Mouse (Mus musculus) midbrain, embryonic 16.5 days (tissue): ENCODE data around the gene Tmem220. TPM values are rescaled to one million over a fixed set of nuclear protein-coding genes. Genes with fewer than 3 reads are reported as not detected.

Experiments
- ATAC-seq: fragments of 200-750 bp; cut with Nextera tagmentation; 2 replicates; pipeline ENCODE4 v1.8.0; 2017; ENCODE audit warnings: moderate TSS enrichment
- H3K27ac ChIP-seq: fragments of 300-500 bp; sonication (generic); 2 replicates; pipeline ENCODE4 v1.5.1; 2014; ENCODE audit warnings: mild to moderate bottlenecking, low read length, mixed read lengths
- H3K27me3 ChIP-seq: fragments of 300-500 bp; sonication (generic); 2 replicates; pipeline ENCODE4 v1.6.1; 2014; ENCODE audit warnings: low read depth, low read length, mixed read lengths; ENCODE audit not compliant: control insufficient read depth, insufficient read depth
- H3K36me3 ChIP-seq: fragments of 300-500 bp; sonication (generic); 2 replicates; pipeline ENCODE4 v1.6.1; 2014; ENCODE audit warnings: mild to moderate bottlenecking, low read length, moderate library complexity, mixed read lengths; ENCODE audit not compliant: control insufficient read depth, insufficient read depth
- H3K4me1 ChIP-seq: fragments of 300-500 bp; sonication (generic); 2 replicates; pipeline ENCODE4 v1.6.1; 2014; ENCODE audit warnings: mild to moderate bottlenecking, low read length, mixed read lengths; ENCODE audit not compliant: control insufficient read depth, insufficient read depth
- H3K4me2 ChIP-seq: fragments of 300-500 bp; sonication (generic); 2 replicates; pipeline ENCODE4 v1.6.1; 2014; ENCODE audit warnings: mild to moderate bottlenecking, low read length, mixed read lengths
- H3K4me3 ChIP-seq: fragments of 300-500 bp; sonication (generic); 2 replicates; pipeline ENCODE4 v1.5.1; 2014; ENCODE audit warnings: low read depth, mild to moderate bottlenecking, low read length, moderate library complexity, mixed read lengths
- H3K9ac ChIP-seq: fragments of 300-500 bp; sonication (generic); 2 replicates; pipeline ENCODE4 v1.6.1; 2014; ENCODE audit warnings: low read depth, low read length, mixed read lengths
- H3K9me3 ChIP-seq: fragments of 300-500 bp; sonication (generic); replicated peaks from 2 replicates; pipeline ENCODE4 v1.6.1; 2014; ENCODE audit warnings: mild to moderate bottlenecking, low read length, mixed read lengths; ENCODE audit not compliant: control insufficient read depth, poor library complexity, severe bottlenecking
- WGBS: fragments of 180-500 bp; shearing (Covaris S2); extraction: QIAGEN DNeasy Blood & Tissue Kit; methylation state at CpG from one replicate; pipeline ENCODE4 v1.1.7; 2014; 5-methylcytosine and 5-hydroxymethylcytosine counted together
- polyA plus RNA-seq: library from polyadenylated mRNA; unstranded; fragments of >200 nt; fragmentation: Nextera tagmentation; extraction: Ambion mirVana; gene quantifications from 2 replicates; pipeline ENCODE4 v1.2.1, GENCODE M21; 2015

Gene Tmem220
- polyA plus RNA-seq = 0.47 and 0.89 TPM in 2 replicates

- no peaks in the 10 kb centered on the region; the same call in 1 of the 2 replicates for H3K27me3 ChIP-seq
- H3K36me3 ChIP-seq = no peaks in the 10 kb centered on the region
- peak within 1 kb of the TSS; percentile 55; the same call in 1 of the 2 replicates for H3K9ac ChIP-seq
- 1% methylated on average over 35 of the region's 35 CpGs for WGBS
- no peak within 1 kb of the TSS for H3K27ac ChIP-seq
- H3K4me2 ChIP-seq = peak within 1 kb of the TSS; percentile 61
- H3K9me3 ChIP-seq = no peaks in the 10 kb centered on the region
- ATAC-seq = peak; percentile 93
- peaks cover 9% of the 10 kb centered on the region for H3K4me1 ChIP-seq
- peak within 1 kb of the TSS; percentile 40 for H3K4me3 ChIP-seq
These were observed at the start of gene Tmem220 for GRCm38 (mm10) chr11:67024867-67025477. Tmem220 (plus strand) TSS chr11:67025154.

- no peaks in the 10 kb centered on the region; the same call in 1 of the 2 replicates for H3K27me3 ChIP-seq
- H3K4me3 ChIP-seq = no peak overlapping the region
- no peaks in the 10 kb centered on the region for H3K36me3 ChIP-seq
- no peak overlapping the region for H3K4me2 ChIP-seq
- WGBS = 92% methylated on average over 7 of the region's 7 CpGs
- no peak for ATAC-seq
- no peak overlapping the region for H3K27ac ChIP-seq
- H3K9ac ChIP-seq = no peak overlapping the region
- no peaks in the 10 kb centered on the region for H3K4me1 ChIP-seq
- H3K9me3 ChIP-seq = peaks cover 8% of the 10 kb centered on the region; the same call in 1 of the 2 replicates
These were observed 49.2 kb upstream of the Tmem220 start for GRCm38 (mm10) chr11:66975606-66976330.

GRCm38 (mm10) chr11:66981336-66982115 is 43.4 kb upstream of the Tmem220 start:
- no peak overlapping the region for H3K9ac ChIP-seq
- 82% methylated on average over 15 of the region's 15 CpGs for WGBS

GRCm38 (mm10) chr11:66982794-66983193 is 42.2 kb upstream of the Tmem220 start:
- H3K9ac ChIP-seq = no peak overlapping the region
- peaks cover 11% of the 10 kb centered on the region for H3K4me1 ChIP-seq
- H3K27me3 ChIP-seq = no peaks in the 10 kb centered on the region; the same call in 1 of the 2 replicates
- 41% methylated on average over 6 of the region's 6 CpGs for WGBS
- no peak overlapping the region for H3K27ac ChIP-seq
- H3K4me2 ChIP-seq = no peak overlapping the region
- H3K36me3 ChIP-seq = no peaks in the 10 kb centered on the region
- H3K9me3 ChIP-seq = no peaks in the 10 kb centered on the region
- no peak overlapping the region for H3K4me3 ChIP-seq
- ATAC-seq = no peak

More at GRCm38 (mm10) chr11:66981336-66982115, 43.4 kb upstream of the Tmem220 start:
- no peak overlapping the region for H3K27ac ChIP-seq
- H3K27me3 ChIP-seq = no peaks in the 10 kb centered on the region; the same call in 1 of the 2 replicates
- H3K4me3 ChIP-seq = no peak overlapping the region
- no peaks in the 10 kb centered on the region for H3K9me3 ChIP-seq
- no peaks in the 10 kb centered on the region for H3K36me3 ChIP-seq
- H3K4me1 ChIP-seq = peaks cover 11% of the 10 kb centered on the region
- H3K4me2 ChIP-seq = no peak overlapping the region
- ATAC-seq = no peak

GRCm38 (mm10) chr11:66983422-66984164 is 41.4 kb upstream of the Tmem220 start:
- Histone ChIP-seq H3K36me3 (no peaks in the 10 kb centered on the region), H3K4me2 (no peak overlapping the region)

GRCm38 (mm10) chr11:66984165-66985135 is 40.5 kb upstream of the Tmem220 start:
- Histone ChIP-seq H3K27ac (peak overlapping the region; percentile 77), H3K36me3 (no peaks in the 10 kb centered on the region), H3K9me3 (no peaks in the 10 kb centered on the region), H3K4me2 (peak overlapping the region; percentile 57), H3K27me3 (no peaks in the 10 kb centered on the region), H3K9ac (peak overlapping the region; percentile 53), H3K4me3 (peak overlapping the region; percentile 35), H3K4me1 (peaks cover 11% of the 10 kb centered on the region)
- WGBS = 4% methylated on average over 28 of the region's 28 CpGs
- peak; percentile 85 for ATAC-seq

More at GRCm38 (mm10) chr11:66983422-66984164, 41.4 kb upstream of the Tmem220 start:
- ATAC-seq = peak; percentile 49; the same call in 1 of the 2 replicates
- no peak overlapping the region for H3K9ac ChIP-seq
- H3K9me3 ChIP-seq = no peaks in the 10 kb centered on the region
- no peaks in the 10 kb centered on the region; the same call in 1 of the 2 replicates for H3K27me3 ChIP-seq
- peaks cover 11% of the 10 kb centered on the region for H3K4me1 ChIP-seq
- H3K27ac ChIP-seq = no peak overlapping the region
- H3K4me3 ChIP-seq = no peak overlapping the region
- WGBS = 67% methylated on average over 11 of the region's 11 CpGs

- WGBS = 25% methylated on average over 11 of the region's 11 CpGs
- Histone ChIP-seq H3K27me3 (no peaks in the 10 kb centered on the region), H3K4me2 (peak overlapping the region; percentile 57), H3K27ac (peak overlapping the region; percentile 77), H3K4me3 (peak overlapping the region; percentile 35), H3K36me3 (no peaks in the 10 kb centered on the region), H3K9me3 (no peaks in the 10 kb centered on the region), H3K4me1 (peaks cover 11% of the 10 kb centered on the region), H3K9ac (peak overlapping the region; percentile 53; the same call in 1 of the 2 replicates)
- peak; percentile 11; the same call in 1 of the 2 replicates for ATAC-seq
These were observed 39.7 kb upstream of the Tmem220 start for GRCm38 (mm10) chr11:66985136-66985702.
